Mouse (Mus musculus) embryo, embryonic 11.5 days (tissue): ENCODE measurements around the gene Fbxo28.

ENCODE experiments used
- DNase-seq: peaks from one replicate; pipeline ENCODE4 v3.0.0-alpha.2; 2012; ENCODE audit warnings: low read depth, low spot score

Gene Fbxo28

GRCm38 (mm10) chr1:182288601-182289000 lies 52.8 kb downstream of the Fbxo28 start:
- DNase-seq, result no peak

GRCm38 (mm10) chr1:182287781-182288180 lies 53.6 kb downstream of the Fbxo28 start:
- no peak for DNase-seq

GRCm38 (mm10) chr1:182284795-182285194 lies 56.6 kb downstream of the Fbxo28 start:
- no peak for DNase-seq

GRCm38 (mm10) chr1:182283231-182283630 lies 58.2 kb downstream of the Fbxo28 start:
- no peak for DNase-seq

- peak; percentile 87 for DNase-seq
Measured at GRCm38 (mm10) chr1:182282091-182283075, 59.0 kb downstream of the Fbxo28 start, which contains the start of gene Degs1. TSS of gene Degs1 (minus strand) at chr1:182282804.

GRCm38 (mm10) chr1:182281251-182281711 lies 60.1 kb downstream of the Fbxo28 start:
- peak; percentile 43 for DNase-seq

- DNase-seq, result no peak
Measured at GRCm38 (mm10) chr1:182280577-182280976, 60.9 kb downstream of the Fbxo28 start.

- no peak for DNase-seq
Measured at GRCm38 (mm10) chr1:182280046-182280445, 61.4 kb downstream of the Fbxo28 start.

- DNase-seq, result no peak
Measured at GRCm38 (mm10) chr1:182279436-182279835, 62.0 kb downstream of the Fbxo28 start.

GRCm38 (mm10) chr1:182275109-182275508 lies 66.3 kb downstream of the Fbxo28 start:
- no peak for DNase-seq

GRCm38 (mm10) chr1:182271632-182272031 lies 69.8 kb downstream of the Fbxo28 start:
- DNase-seq, result no peak

GRCm38 (mm10) chr1:182271130-182271529 lies 70.3 kb downstream of the Fbxo28 start:
- no peak for DNase-seq

GRCm38 (mm10) chr1:182268317-182268716 lies 73.1 kb downstream of the Fbxo28 start:
- DNase-seq, result no peak

- no peak for DNase-seq
Measured at GRCm38 (mm10) chr1:182266028-182266525, 75.4 kb downstream of the Fbxo28 start.
